Mouse (Mus musculus): ENCODE data around the gene Pptc7. TPM values are rescaled to one million over a fixed set of nuclear protein-coding genes. Genes with fewer than 3 reads are reported as not detected.
A peak's percentile ranks its signal among the peaks of the same experiment; 100 is the strongest.

The Pptc7 gene
- polyA plus RNA-seq (2012; rRNA removed) = 11.8 and 13.4 TPM in 2 replicates

DNA sequence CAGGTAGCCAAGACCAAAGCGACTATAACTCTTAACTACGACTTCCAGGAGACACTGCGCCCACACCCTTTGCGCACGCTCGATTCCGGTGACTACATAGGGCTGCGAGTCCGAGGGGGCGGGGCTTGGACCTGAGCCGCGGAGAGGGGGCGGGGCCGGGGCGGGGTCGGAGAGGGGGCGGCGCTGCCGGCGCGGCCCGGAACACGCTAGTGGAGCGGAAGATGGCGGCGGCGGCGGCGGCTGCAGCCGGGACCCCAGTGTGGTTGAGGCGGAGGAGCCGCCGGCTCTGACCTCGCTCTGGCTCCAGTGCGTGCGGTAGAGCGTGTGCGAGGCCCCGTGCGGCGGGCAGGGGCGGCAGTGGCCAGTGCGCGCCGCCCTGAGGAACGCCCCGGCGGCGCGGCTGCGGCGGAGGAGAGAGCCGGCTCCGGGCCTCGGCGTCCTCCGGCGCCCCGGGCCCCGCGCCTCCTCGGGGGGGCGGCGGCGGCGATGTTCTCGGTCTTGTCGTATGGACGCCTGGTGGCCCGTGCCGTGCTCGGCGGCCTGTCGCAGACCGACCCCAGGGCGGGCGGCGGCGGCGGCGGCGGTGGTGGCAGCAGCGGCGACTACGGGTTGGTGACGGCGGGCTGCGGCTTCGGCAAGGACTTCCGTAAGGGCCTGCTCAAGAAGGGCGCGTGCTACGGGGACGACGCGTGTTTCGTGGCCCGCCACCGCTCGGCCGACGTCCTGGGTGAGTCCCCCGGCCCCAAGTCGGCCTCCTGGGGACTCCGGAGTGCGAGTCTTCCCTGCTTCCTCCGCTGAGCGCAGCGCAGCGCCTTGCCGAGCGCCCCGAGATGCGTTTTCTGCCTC, at the start of gene Pptc7:
Gene Pptc7 (plus strand): TSS at position 183 of the 846 bp plus-strand sequence.
- peak; percentile 80 for TF ChIP-seq POLR2A (IDR thresholded peaks at IDR 0.05; ENCODE audit: borderline replicate concordance, extremely low read depth, insufficient read depth, insufficient read length, poor library complexity, severe bottlenecking)
- TF ChIP-seq CTCF (IDR thresholded peaks at IDR 0.05; ENCODE audit: borderline replicate concordance, extremely low read depth, insufficient read depth, insufficient read length) = no peak
- peak; percentile 97 for DNase-seq (ENCODE audit: low read depth)

DNA sequence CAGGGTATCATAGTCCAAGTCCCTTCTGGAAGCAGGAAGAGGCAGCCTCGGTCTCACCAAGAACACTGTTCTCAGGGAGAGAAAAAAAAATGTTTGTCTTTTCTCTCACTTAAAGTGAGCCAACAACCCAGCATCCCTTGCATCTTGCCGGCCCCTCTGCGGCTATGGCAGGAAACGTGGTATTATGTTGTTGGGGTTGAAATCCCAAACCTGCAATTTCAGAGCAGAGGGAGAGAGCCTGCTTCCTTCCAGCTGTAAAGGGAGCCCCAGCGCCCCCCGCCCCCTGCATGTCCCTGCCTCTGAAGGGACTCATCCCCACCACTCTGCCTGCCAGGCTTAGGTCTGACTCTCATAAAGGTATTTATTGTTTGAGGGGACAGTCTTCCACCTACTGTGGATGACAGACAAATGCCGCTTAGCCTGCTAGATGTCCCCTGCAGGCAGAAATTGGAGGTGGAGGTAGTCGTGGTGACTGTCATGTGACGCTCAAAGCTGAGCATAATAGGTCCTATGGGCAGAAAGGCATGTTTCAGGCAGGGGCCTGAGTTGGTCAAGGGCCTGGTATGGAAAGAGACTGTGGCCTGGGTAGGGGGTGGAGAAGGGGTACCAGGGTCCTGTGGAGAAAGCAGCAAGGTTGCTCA, 48.8 kb upstream of the Pptc7 start:
- DNase-seq (ENCODE audit: low read depth) = no peak
- no peak for TF ChIP-seq POLR2A (IDR thresholded peaks at IDR 0.05; ENCODE audit: borderline replicate concordance, extremely low read depth, insufficient read depth, insufficient read length, poor library complexity, severe bottlenecking)
- no peak for TF ChIP-seq CTCF (IDR thresholded peaks at IDR 0.05; ENCODE audit: borderline replicate concordance, extremely low read depth, insufficient read depth, insufficient read length)

DNA sequence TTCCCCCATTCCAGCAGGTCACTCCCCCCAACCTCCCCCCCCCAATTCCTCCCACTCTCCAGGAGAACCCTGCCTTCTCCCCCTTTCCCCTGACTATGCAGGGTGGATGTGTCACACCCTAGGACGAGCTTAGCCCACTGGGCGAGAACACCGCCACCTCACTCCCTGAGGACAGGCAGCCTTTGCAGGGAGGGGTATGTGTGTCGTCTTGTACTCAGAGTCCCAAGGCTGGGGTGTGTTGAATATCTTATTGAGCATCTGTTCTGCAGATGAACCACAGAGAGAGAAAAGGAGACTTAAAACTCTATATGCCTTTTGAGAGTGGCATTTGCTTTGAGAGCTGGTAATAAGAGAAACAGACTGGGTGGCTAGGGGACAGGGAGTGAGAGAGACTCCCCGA, 47.0 kb upstream of the Pptc7 start:
- TF ChIP-seq CTCF (IDR thresholded peaks at IDR 0.05; ENCODE audit: borderline replicate concordance, extremely low read depth, insufficient read depth, insufficient read length) (no peak), POLR2A (IDR thresholded peaks at IDR 0.05; ENCODE audit: borderline replicate concordance, extremely low read depth, insufficient read depth, insufficient read length, poor library complexity, severe bottlenecking) (no peak)
- DNase-seq (ENCODE audit: low read depth) = no peak

DNA sequence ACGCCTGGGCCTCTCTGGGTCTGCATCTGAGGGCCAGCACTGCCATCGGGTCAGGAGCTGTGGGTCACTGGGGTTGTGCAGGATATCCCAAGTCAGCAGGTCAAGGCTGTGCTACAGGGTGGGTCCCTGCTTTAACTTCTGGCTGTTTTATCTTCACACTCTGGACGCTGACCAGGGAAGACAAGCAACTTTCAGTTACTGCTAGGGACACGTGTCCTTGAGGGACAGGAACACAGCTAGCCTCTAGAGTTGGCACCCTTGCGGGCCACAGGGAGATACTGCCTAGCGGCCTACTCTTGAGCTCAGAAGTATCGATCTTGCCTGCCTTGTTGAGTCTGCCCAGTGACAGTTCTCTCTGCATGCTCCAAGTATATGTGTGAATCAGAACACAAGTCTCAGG, 44.5 kb upstream of the Pptc7 start:
- DNase-seq (ENCODE audit: low read depth) = no peak
- TF ChIP-seq POLR2A (IDR thresholded peaks at IDR 0.05; ENCODE audit: borderline replicate concordance, extremely low read depth, insufficient read depth, insufficient read length, poor library complexity, severe bottlenecking) (no peak), CTCF (IDR thresholded peaks at IDR 0.05; ENCODE audit: borderline replicate concordance, extremely low read depth, insufficient read depth, insufficient read length) (no peak)

DNA sequence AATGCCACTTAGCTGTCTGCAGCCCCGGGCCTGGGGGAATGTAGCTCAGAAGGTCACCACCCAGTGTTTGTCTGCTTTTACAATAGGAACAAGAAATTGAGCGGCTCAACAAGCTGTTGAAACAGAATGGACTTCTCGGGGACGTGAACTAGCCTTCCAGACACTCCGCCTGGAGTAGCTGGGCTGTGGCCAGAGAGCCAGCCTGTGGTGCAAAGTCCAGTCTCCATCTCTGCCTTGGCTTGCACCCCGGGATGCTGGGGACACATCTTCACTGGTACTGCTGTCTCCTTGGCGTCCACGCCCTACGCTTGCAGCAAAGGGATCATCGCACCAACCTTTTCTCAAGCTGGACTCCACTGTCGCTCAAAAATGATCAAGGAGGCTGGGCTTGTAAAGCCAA, 43.6 kb upstream of the Pptc7 start:
- TF ChIP-seq CTCF (IDR thresholded peaks at IDR 0.05; ENCODE audit: borderline replicate concordance, extremely low read depth, insufficient read depth, insufficient read length) = no peak
- DNase-seq (ENCODE audit: low read depth) = no peak

DNA sequence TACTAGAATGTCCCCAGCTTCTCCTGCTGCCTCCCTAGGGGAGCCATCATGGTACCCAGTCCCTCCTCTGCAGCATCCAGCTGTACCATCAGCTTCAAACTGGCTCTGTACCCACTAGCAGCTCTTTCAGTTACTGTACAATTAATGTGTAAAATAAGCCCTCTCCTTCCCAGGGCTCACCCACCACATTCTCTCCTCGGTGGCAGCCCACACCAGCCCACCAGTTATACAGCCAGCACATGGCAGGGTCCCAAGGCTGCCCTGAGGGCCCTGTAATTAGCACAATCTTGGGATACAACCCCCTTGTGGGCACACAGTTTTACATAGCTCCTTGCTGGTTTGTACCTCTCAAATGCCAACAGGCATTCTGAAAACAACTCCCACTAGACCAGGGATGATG, 43.2 kb upstream of the Pptc7 start:
- DNase-seq (ENCODE audit: low read depth) = peak; percentile 56
- no peak for TF ChIP-seq CTCF (IDR thresholded peaks at IDR 0.05; ENCODE audit: borderline replicate concordance, extremely low read depth, insufficient read depth, insufficient read length)
- TF ChIP-seq POLR2A (IDR thresholded peaks at IDR 0.05; ENCODE audit: borderline replicate concordance, extremely low read depth, insufficient read depth, insufficient read length, poor library complexity, severe bottlenecking) = no peak

- DNase-seq (ENCODE audit: low read depth) = no peak
- no peak for TF ChIP-seq CTCF (IDR thresholded peaks at IDR 0.05; ENCODE audit: borderline replicate concordance, extremely low read depth, insufficient read depth, insufficient read length)
- no peak for TF ChIP-seq POLR2A (IDR thresholded peaks at IDR 0.05; ENCODE audit: borderline replicate concordance, extremely low read depth, insufficient read depth, insufficient read length, poor library complexity, severe bottlenecking)
Observed at GRCm38 (mm10) chr5:122242521-122243123, 41.5 kb upstream of the Pptc7 start.

DNA sequence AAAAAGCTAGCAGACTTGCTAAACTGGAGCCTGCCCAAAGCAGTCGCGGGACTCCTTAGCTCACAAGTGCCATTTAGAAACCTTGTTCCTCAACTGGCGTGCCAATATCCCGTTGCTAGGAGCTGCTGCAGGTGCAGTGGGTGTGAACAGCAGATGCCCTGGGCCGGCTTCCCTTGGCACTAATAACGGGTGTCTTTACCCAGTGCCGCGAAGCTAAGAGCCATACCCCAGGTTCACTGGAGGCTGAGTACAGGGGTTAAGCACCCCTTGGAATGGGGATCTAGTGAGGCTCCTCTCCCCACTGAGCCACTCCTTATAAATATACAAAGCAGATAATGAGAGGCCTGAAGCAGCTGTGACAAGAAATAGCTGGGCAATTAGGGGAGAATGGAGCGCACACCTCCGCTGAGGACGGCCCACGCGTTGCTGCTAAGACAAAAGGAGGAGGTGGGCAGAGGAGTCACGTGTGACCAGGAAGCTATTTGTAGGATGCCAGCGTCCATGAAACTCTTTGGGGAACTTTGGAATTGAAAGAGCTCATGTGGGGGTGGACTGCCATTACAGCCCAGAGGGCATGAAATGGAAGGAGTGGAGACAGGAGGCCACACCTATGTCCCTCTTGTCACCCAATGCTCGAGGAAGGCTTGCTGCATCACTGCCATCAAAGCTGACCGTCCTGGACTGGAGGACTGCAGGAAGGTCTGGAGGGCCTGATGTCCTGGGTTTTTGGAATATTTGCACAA, 40.2 kb upstream of the Pptc7 start:
- DNase-seq (ENCODE audit: low read depth) = peak; percentile 87
- TF ChIP-seq POLR2A (IDR thresholded peaks at IDR 0.05; ENCODE audit: borderline replicate concordance, extremely low read depth, insufficient read depth, insufficient read length, poor library complexity, severe bottlenecking) = no peak
- TF ChIP-seq CTCF (IDR thresholded peaks at IDR 0.05; ENCODE audit: borderline replicate concordance, extremely low read depth, insufficient read depth, insufficient read length) = no peak

GRCm38 (mm10) chr5:122245186-122245585, 39.0 kb upstream of the Pptc7 start:
- peak; percentile 76 for DNase-seq (ENCODE audit: low read depth)
- no peak for TF ChIP-seq CTCF (IDR thresholded peaks at IDR 0.05; ENCODE audit: borderline replicate concordance, extremely low read depth, insufficient read depth, insufficient read length)
- no peak for TF ChIP-seq POLR2A (IDR thresholded peaks at IDR 0.05; ENCODE audit: borderline replicate concordance, extremely low read depth, insufficient read depth, insufficient read length, poor library complexity, severe bottlenecking)

GRCm38 (mm10) chr5:122246547-122247167, 37.5 kb upstream of the Pptc7 start:
- DNase-seq (ENCODE audit: low read depth) = peak; percentile 48
- TF ChIP-seq CTCF (IDR thresholded peaks at IDR 0.05; ENCODE audit: borderline replicate concordance, extremely low read depth, insufficient read depth, insufficient read length) = no peak
- TF ChIP-seq POLR2A (IDR thresholded peaks at IDR 0.05; ENCODE audit: borderline replicate concordance, extremely low read depth, insufficient read depth, insufficient read length, poor library complexity, severe bottlenecking) = no peak

- TF ChIP-seq CTCF (IDR thresholded peaks at IDR 0.05; ENCODE audit: borderline replicate concordance, extremely low read depth, insufficient read depth, insufficient read length) (no peak), POLR2A (IDR thresholded peaks at IDR 0.05; ENCODE audit: borderline replicate concordance, extremely low read depth, insufficient read depth, insufficient read length, poor library complexity, severe bottlenecking) (no peak)
Observed at GRCm38 (mm10) chr5:122247529-122247928, 36.6 kb upstream of the Pptc7 start.

More at GRCm38 (mm10) chr5:122247529-122247928, 36.6 kb upstream of the Pptc7 start:
- no peak for DNase-seq (ENCODE audit: low read depth)
